Mouse (Mus musculus): ENCODE measurements around the gene ccdc198.
"Not testable (repeated sequence)": the region's sequence is repeated elsewhere in the genome, so short reads cannot be mapped to it uniquely, and the experiment has no call there.

GRCm38 (mm10) chr14:49219466-49220022 is 25.7 kb downstream of the ccdc198 start:
- TF ChIP-seq CTCF (IDR thresholded peaks at IDR 0.05); POLR2A (IDR thresholded peaks at IDR 0.05; ENCODE audit: insufficient read depth, low read depth, low read length): not testable (repeated sequence)
